Mouse (Mus musculus) heart, adult 2 months (tissue): ENCODE measurements around the gene Mre11a. TPM values are rescaled to one million over a fixed set of nuclear protein-coding genes. Genes with fewer than 3 reads are reported as not detected.
A peak's percentile ranks its signal among the peaks of the same experiment; 100 is the strongest.

Experiments used
- DNase-seq, 2 experiments: peaks; one replicate each; pipeline ENCODE4 v3.0.0; 2021
- H3K27ac ChIP-seq: fragments of 200-600 bp; 2 replicates; pipeline ENCODE4 v1.8.1; 2022
- H3K27me3 ChIP-seq: fragments of 200-500 bp; 2 replicates; pipeline ENCODE4 v1.6.1; 2012; ENCODE audit warnings: mild to moderate bottlenecking, low read length, inconsistent platforms, mixed read lengths; ENCODE audit not compliant: control insufficient read depth, insufficient read depth
- H3K36me3 ChIP-seq: fragments of 200-500 bp; 2 replicates; pipeline ENCODE4 v1.6.1; 2012; ENCODE audit warnings: low read length, inconsistent platforms; ENCODE audit not compliant: control insufficient read depth, insufficient read depth
- H3K4me1 ChIP-seq: fragments of 200-500 bp; 2 replicates; pipeline ENCODE4 v1.6.1; 2011; ENCODE audit warnings: low read length; ENCODE audit not compliant: control insufficient read depth, insufficient read depth
- H3K4me3 ChIP-seq: fragments of 200-600 bp; 2 replicates; pipeline ENCODE4 v1.8.1; 2022
- H3K79me2 ChIP-seq: fragments of 200-500 bp; replicated peaks from 2 replicates; pipeline ENCODE4 v1.6.1; 2012; ENCODE audit warnings: mild to moderate bottlenecking, inconsistent platforms, low read length, moderate library complexity, mixed read lengths; ENCODE audit not compliant: control insufficient read depth, insufficient read depth
- H3K9ac ChIP-seq: fragments of 200-500 bp; 2 replicates; pipeline ENCODE4 v1.6.1; 2012; ENCODE audit warnings: low read depth, mild to moderate bottlenecking, control low read depth, inconsistent platforms, low read length, mixed read lengths
- CTCF ChIP-seq: fragments of 200-600 bp; IDR thresholded peaks from 2 replicates; pipeline ENCODE4 v1.8.1; 2022; ENCODE audit warnings: antibody characterized with exemption, mild to moderate bottlenecking, moderate library complexity
- EP300 ChIP-seq: fragments of 200-500 bp; IDR thresholded peaks from 2 replicates; pipeline ENCODE4 v1.6.1; 2011; ENCODE audit warnings: low read depth, low read length, control low read depth; ENCODE audit not compliant: insufficient read depth
- POLR2A ChIP-seq: fragments of 200-500 bp; IDR thresholded peaks from 2 replicates; pipeline ENCODE4 v1.6.1; 2011; ENCODE audit warnings: mild to moderate bottlenecking, low read depth, low read length, control low read depth; ENCODE audit not compliant: insufficient read depth
- WGBS: fragments of 180-500 bp; shearing (Covaris S2); methylation state at CpG from one replicate; pipeline ENCODE4 v1.1.7; 2018; 5-methylcytosine and 5-hydroxymethylcytosine counted together
- intact Hi-C: fragments of 180-260 bp; cut with DNase I; formaldehyde crosslinking; loops from one replicate; pipeline ENCODE4 v1.15.1; 2025
- polyA plus RNA-seq: library from polyadenylated mRNA; depleted of rRNA; stranded (reverse); fragments of >200 nt; gene quantifications from 2 replicates; pipeline ENCODE4 v1.2.3, GENCODE M21; 2012
- total RNA-seq, 2 experiments: library from RNA; stranded (reverse); gene quantifications; 2 replicates each; pipeline ENCODE4 v1.2.3; 2021

Mre11a gene
- total and polyA plus RNA-seq, 3 experiments, result 2.8 to 10.4 (median 9.8) TPM

GRCm38 (mm10) chr9:14805714-14806113 lies 21.3 kb downstream of the Mre11a start:
- TF ChIP-seq CTCF (no peak), POLR2A (no peak), EP300 (no peak)
- Histone ChIP-seq H3K79me2 (no peaks in the 10 kb centered on the region), H3K4me1 (no peaks in the 10 kb centered on the region), H3K36me3 (no peaks in the 10 kb centered on the region; the same call in 1 of the 2 replicates), H3K4me3 (no peak overlapping the region), H3K27ac (no peak overlapping the region), H3K27me3 (no peaks in the 10 kb centered on the region), H3K9ac (no peak overlapping the region)
- WGBS, result 91% methylated on average over 2 of the region's 2 CpGs
- intact Hi-C loops, result no loop called here
- no peak for DNase-seq

GRCm38 (mm10) chr9:14806786-14807185 lies 22.3 kb downstream of the Mre11a start:
- H3K27me3 ChIP-seq, result no peaks in the 10 kb centered on the region
- no peak for DNase-seq
- H3K4me1 ChIP-seq, result no peaks in the 10 kb centered on the region
- no peak overlapping the region for H3K27ac ChIP-seq
- H3K9ac ChIP-seq, result no peak overlapping the region
- H3K36me3 ChIP-seq, result no peaks in the 10 kb centered on the region; the same call in 1 of the 2 replicates
- no peaks in the 10 kb centered on the region for H3K79me2 ChIP-seq
- 100% methylated on average over 1 of the region's 1 CpGs for WGBS
- TF ChIP-seq EP300, result no peak
- TF ChIP-seq POLR2A, result no peak
- TF ChIP-seq CTCF, result no peak
- intact Hi-C loops, result no loop called here
- no peak overlapping the region for H3K4me3 ChIP-seq

- H3K9ac ChIP-seq, result no peak overlapping the region
- H3K4me3 ChIP-seq, result no peak overlapping the region
- H3K27ac ChIP-seq, result no peak overlapping the region
- no peak for DNase-seq
- WGBS, result 90% methylated on average over 5 of the region's 5 CpGs
- no peaks in the 10 kb centered on the region for H3K36me3 ChIP-seq
- no peak for TF ChIP-seq CTCF
- TF ChIP-seq EP300, result no peak
- no peak for TF ChIP-seq POLR2A
- intact Hi-C loops, result no loop called here
- H3K27me3 ChIP-seq, result no peaks in the 10 kb centered on the region
- H3K4me1 ChIP-seq, result no peaks in the 10 kb centered on the region
- no peaks in the 10 kb centered on the region for H3K79me2 ChIP-seq
Measured at GRCm38 (mm10) chr9:14810111-14810510, 25.7 kb downstream of the Mre11a start.

- no peaks in the 10 kb centered on the region for H3K36me3 ChIP-seq
Measured at GRCm38 (mm10) chr9:14821396-14821795, 36.9 kb downstream of the Mre11a start.

GRCm38 (mm10) chr9:14824840-14825239 lies 40.4 kb downstream of the Mre11a start:
- Histone ChIP-seq H3K4me1 (no peaks in the 10 kb centered on the region), H3K36me3 (no peaks in the 10 kb centered on the region), H3K27ac (no peak overlapping the region), H3K4me3 (no peak overlapping the region), H3K27me3 (no peaks in the 10 kb centered on the region), H3K79me2 (no peaks in the 10 kb centered on the region), H3K9ac (no peak overlapping the region)
- intact Hi-C loops, result loop anchor here (5.0 kb wide), 1 partner anchor 192 kb away; no protein-coding TSS in a partner anchor
- WGBS, result 88% methylated on average over 5 of the region's 5 CpGs
- TF ChIP-seq EP300 (no peak), POLR2A (no peak), CTCF (peak; percentile 17; the same call in 1 of the 2 replicates)
- no peak for DNase-seq

More at GRCm38 (mm10) chr9:14821396-14821795, 36.9 kb downstream of the Mre11a start:
- TF ChIP-seq POLR2A (no peak), EP300 (no peak), CTCF (no peak)
- no peaks in the 10 kb centered on the region for H3K4me1 ChIP-seq
- DNase-seq, result no peak
- intact Hi-C loops, result no loop called here
- H3K79me2 ChIP-seq, result no peaks in the 10 kb centered on the region; the same call in 1 of the 2 replicates
- no peak overlapping the region for H3K9ac ChIP-seq
- H3K4me3 ChIP-seq, result no peak overlapping the region
- H3K27me3 ChIP-seq, result no peaks in the 10 kb centered on the region
- no peak overlapping the region for H3K27ac ChIP-seq

- no peak overlapping the region for H3K4me3 ChIP-seq
- H3K36me3 ChIP-seq, result no peaks in the 10 kb centered on the region; the same call in 1 of the 2 replicates
- H3K9ac ChIP-seq, result no peak overlapping the region
- 61% methylated on average over 2 of the region's 2 CpGs for WGBS
- H3K79me2 ChIP-seq, result no peaks in the 10 kb centered on the region
- intact Hi-C loops, result loop anchor here (5.0 kb wide), 1 partner anchor 189 kb away; no protein-coding TSS in a partner anchor
- H3K27me3 ChIP-seq, result no peaks in the 10 kb centered on the region
- H3K4me1 ChIP-seq, result no peaks in the 10 kb centered on the region
- DNase-seq, result no peak
- H3K27ac ChIP-seq, result no peak overlapping the region
- TF ChIP-seq CTCF, result no peak
- TF ChIP-seq EP300, result no peak
- TF ChIP-seq POLR2A, result no peak
Measured at GRCm38 (mm10) chr9:14827875-14828274, 43.4 kb downstream of the Mre11a start.
